Mouse (Mus musculus): ENCODE measurements at regions not wholly inside any gene's neighbourhood (a gene's known extent, or its start where the extent isn't known, plus 50 kb on each side); places are given as distances from the start of the nearest gene placed in this dataset.

DNA sequence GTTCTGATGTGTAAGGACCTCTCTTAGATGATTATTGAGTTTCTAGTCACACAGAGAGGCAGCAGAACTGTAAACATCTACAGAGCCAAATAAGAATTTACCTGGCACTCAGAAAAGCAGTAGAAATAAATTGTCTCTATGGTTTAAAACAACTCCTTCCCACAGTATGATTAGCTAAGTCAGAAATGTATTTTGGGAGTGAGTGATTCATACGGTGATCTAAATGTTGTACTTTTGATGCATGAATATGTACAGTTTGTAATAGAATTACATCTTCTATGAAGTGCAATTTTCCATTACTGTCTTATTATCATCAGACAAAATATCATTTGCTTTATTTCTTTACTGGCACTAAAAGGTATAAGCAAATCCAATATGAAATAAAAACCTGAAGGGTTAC, 489.8 kb upstream of the Atp2b1 start:
- ATAC-seq (ENCODE audit: insufficient read depth) (no peak), DNase-seq (no peak)
- WGBS = 92% methylated on average over 1 of the region's 1 CpGs
- no peaks in the 10 kb centered on the region for H3K36me3 ChIP-seq (ENCODE audit: insufficient read depth)
- H3K9me3 ChIP-seq (ENCODE audit: low read depth, low read length) = no peaks in the 10 kb centered on the region
- no peak overlapping the region for H3K9ac ChIP-seq
- no peak overlapping the region for H3K27ac ChIP-seq (ENCODE audit: low read depth)
- H3K4me1 ChIP-seq (ENCODE audit: insufficient read depth) = no peaks in the 10 kb centered on the region
- H3K4me2 ChIP-seq = no peak overlapping the region
- no peak for TF ChIP-seq CTCF (IDR thresholded peaks at IDR 0.05; ENCODE audit: low read depth)
- H3K27me3 ChIP-seq (ENCODE audit: insufficient read depth, low read length) = no peaks in the 10 kb centered on the region
- H3K4me3 ChIP-seq (ENCODE audit: low read depth, low read length) = no peak overlapping the region

- Histone ChIP-seq H3K4me3 (ENCODE audit: low read depth, low read length) (no peak overlapping the region), H3K4me1 (ENCODE audit: insufficient read depth) (no peaks in the 10 kb centered on the region), H3K9ac (no peak overlapping the region), H3K27me3 (ENCODE audit: insufficient read depth, low read length) (no peaks in the 10 kb centered on the region), H3K36me3 (ENCODE audit: insufficient read depth) (no peaks in the 10 kb centered on the region), H3K9me3 (ENCODE audit: low read depth, low read length) (no peaks in the 10 kb centered on the region), H3K27ac (ENCODE audit: low read depth) (no peak overlapping the region), H3K4me2 (no peak overlapping the region)
- no peak for TF ChIP-seq CTCF (IDR thresholded peaks at IDR 0.05; ENCODE audit: low read depth)
- no peak for DNase-seq
- 94% methylated on average over 3 of the region's 3 CpGs for WGBS
- ATAC-seq (ENCODE audit: insufficient read depth) = no peak
These were observed 479.2 kb upstream of the Atp2b1 start for GRCm38 (mm10) chr10:98434974-98435373.

- no peak overlapping the region for H3K27ac ChIP-seq (ENCODE audit: low read depth)
- no peak overlapping the region for H3K4me3 ChIP-seq (ENCODE audit: low read depth, low read length)
- H3K36me3 ChIP-seq (ENCODE audit: insufficient read depth) = no peaks in the 10 kb centered on the region
- no peak overlapping the region for H3K4me2 ChIP-seq
- no peaks in the 10 kb centered on the region for H3K4me1 ChIP-seq (ENCODE audit: insufficient read depth)
- no peaks in the 10 kb centered on the region for H3K27me3 ChIP-seq (ENCODE audit: insufficient read depth, low read length)
- ATAC-seq (ENCODE audit: insufficient read depth) (no peak), DNase-seq (no peak)
- no peak overlapping the region for H3K9ac ChIP-seq
- no peaks in the 10 kb centered on the region for H3K9me3 ChIP-seq (ENCODE audit: low read depth, low read length)
- no peak for TF ChIP-seq CTCF (IDR thresholded peaks at IDR 0.05; ENCODE audit: low read depth)
- 96% methylated on average over 2 of the region's 2 CpGs for WGBS
These were observed 452.7 kb upstream of the Atp2b1 start for GRCm38 (mm10) chr10:98461538-98461937.

- ATAC-seq (ENCODE audit: insufficient read depth) (no peak), DNase-seq (peak; percentile 32)
- no peaks in the 10 kb centered on the region for H3K27me3 ChIP-seq (ENCODE audit: insufficient read depth, low read length)
- TF ChIP-seq CTCF (IDR thresholded peaks at IDR 0.05; ENCODE audit: low read depth) = no peak
- H3K4me1 ChIP-seq (ENCODE audit: insufficient read depth) = no peaks in the 10 kb centered on the region
- no peak overlapping the region for H3K9ac ChIP-seq
- 59% methylated on average over 3 of the region's 3 CpGs for WGBS
- H3K27ac ChIP-seq (ENCODE audit: low read depth) = no peak overlapping the region
- no peak overlapping the region for H3K4me3 ChIP-seq (ENCODE audit: low read depth, low read length)
- H3K9me3 ChIP-seq (ENCODE audit: low read depth, low read length) = no peaks in the 10 kb centered on the region
- no peak overlapping the region for H3K4me2 ChIP-seq
- no peaks in the 10 kb centered on the region for H3K36me3 ChIP-seq (ENCODE audit: insufficient read depth)
These were observed 439.6 kb upstream of the Atp2b1 start for GRCm38 (mm10) chr10:98474581-98474980.

GRCm38 (mm10) chr10:98485751-98486681, 428.2 kb upstream of the Atp2b1 start:
- no peak for ATAC-seq (ENCODE audit: insufficient read depth)
- no peaks in the 10 kb centered on the region for H3K27me3 ChIP-seq (ENCODE audit: insufficient read depth, low read length)
- H3K27ac ChIP-seq (ENCODE audit: low read depth) = no peak overlapping the region
- no peak overlapping the region for H3K4me3 ChIP-seq (ENCODE audit: low read depth, low read length)
- no peak overlapping the region for H3K4me2 ChIP-seq
- peak; percentile 21 for DNase-seq
- H3K9ac ChIP-seq = no peak overlapping the region
- no peaks in the 10 kb centered on the region for H3K4me1 ChIP-seq (ENCODE audit: insufficient read depth)
- no peaks in the 10 kb centered on the region for H3K9me3 ChIP-seq (ENCODE audit: low read depth, low read length)
- no peak for TF ChIP-seq CTCF (IDR thresholded peaks at IDR 0.05; ENCODE audit: low read depth)
- no peaks in the 10 kb centered on the region for H3K36me3 ChIP-seq (ENCODE audit: insufficient read depth)
- WGBS = 77% methylated on average over 20 of the region's 20 CpGs

DNA sequence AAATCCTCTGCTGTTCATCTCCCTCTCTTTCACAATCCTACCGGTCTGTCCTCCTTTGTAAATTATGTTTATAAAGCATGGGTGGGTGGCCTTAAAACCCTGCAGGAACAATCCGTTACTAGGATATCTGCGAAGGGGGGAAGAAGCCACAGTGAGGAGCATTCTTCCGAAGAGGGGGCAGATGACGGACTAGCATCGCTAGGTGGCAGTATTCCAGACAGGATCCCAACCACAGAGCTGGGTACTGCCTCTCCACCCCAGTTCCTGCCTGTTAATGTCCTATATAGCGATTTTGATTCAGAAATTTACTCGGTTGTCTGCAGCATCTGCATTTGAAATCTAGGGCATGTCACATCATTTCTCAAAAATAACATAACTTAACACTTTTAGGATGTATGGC, 419.9 kb upstream of the Atp2b1 start:
- DNase-seq = peak; percentile 82
- H3K4me3 ChIP-seq (ENCODE audit: low read depth, low read length) = no peak overlapping the region
- no peaks in the 10 kb centered on the region for H3K36me3 ChIP-seq (ENCODE audit: insufficient read depth)
- no peak overlapping the region for H3K9ac ChIP-seq
- no peaks in the 10 kb centered on the region for H3K9me3 ChIP-seq (ENCODE audit: low read depth, low read length)
- no peak overlapping the region for H3K27ac ChIP-seq (ENCODE audit: low read depth)
- no peak overlapping the region for H3K4me2 ChIP-seq
- ATAC-seq (ENCODE audit: insufficient read depth) = no peak
- H3K27me3 ChIP-seq (ENCODE audit: insufficient read depth, low read length) = no peaks in the 10 kb centered on the region
- 14% methylated on average over 8 of the region's 8 CpGs for WGBS
- H3K4me1 ChIP-seq (ENCODE audit: insufficient read depth) = no peaks in the 10 kb centered on the region; the same call in 1 of the 2 replicates
- peak; percentile 70 for TF ChIP-seq CTCF (IDR thresholded peaks at IDR 0.05; ENCODE audit: low read depth)

- no peaks in the 10 kb centered on the region; the same call in 1 of the 2 replicates for H3K4me1 ChIP-seq (ENCODE audit: insufficient read depth)
- H3K9ac ChIP-seq = no peak overlapping the region
- H3K4me3 ChIP-seq (ENCODE audit: low read depth, low read length) = no peak overlapping the region
- 69% methylated on average over 4 of the region's 4 CpGs for WGBS
- H3K36me3 ChIP-seq (ENCODE audit: insufficient read depth) = no peaks in the 10 kb centered on the region
- no peak overlapping the region for H3K4me2 ChIP-seq
- DNase-seq (no peak), ATAC-seq (ENCODE audit: insufficient read depth) (no peak)
- H3K27me3 ChIP-seq (ENCODE audit: insufficient read depth, low read length) = no peaks in the 10 kb centered on the region
- no peaks in the 10 kb centered on the region for H3K9me3 ChIP-seq (ENCODE audit: low read depth, low read length)
- H3K27ac ChIP-seq (ENCODE audit: low read depth) = no peak overlapping the region
- TF ChIP-seq CTCF (IDR thresholded peaks at IDR 0.05; ENCODE audit: low read depth) = no peak
These were observed 418.0 kb upstream of the Atp2b1 start for GRCm38 (mm10) chr10:98496254-98496653.
